Mouse (Mus musculus) mature B cell (primary cell): Measurements from ENCODE around the gene Gpr34.

ENCODE experiments used
- in situ Hi-C: fragments of 300-500 bp; cut with MboI; formaldehyde crosslinking; loops from 2 replicates; pipeline ENCODE4 v1.14.3; 2019

Gpr34 gene

DNA sequence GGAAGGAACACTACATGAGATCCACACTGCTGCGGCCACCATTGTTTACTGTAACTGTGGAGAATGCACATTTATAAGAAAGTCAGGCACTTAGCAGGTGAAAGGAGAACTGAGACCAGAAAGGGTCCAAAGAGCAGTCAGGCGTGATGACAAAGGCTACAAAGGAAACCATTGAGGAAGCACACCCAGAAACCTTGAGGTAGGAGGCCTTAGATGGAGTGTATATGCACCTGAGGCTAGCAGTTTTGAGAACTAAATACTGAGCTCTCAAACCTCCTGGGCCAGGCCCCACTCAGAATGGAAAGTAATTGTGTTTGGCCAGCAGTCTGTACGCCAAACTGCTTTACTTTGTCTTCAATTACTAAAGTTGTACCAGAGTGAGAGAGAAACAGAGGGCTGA is 38.5 kb downstream of the Gpr34 start:
- in situ Hi-C loops = loop anchor here (25.0 kb wide), 2 partner anchors 208 to 433 kb away; partner anchors contain the start of gene Nyx

- in situ Hi-C loops = loop anchor here (25.0 kb wide), 2 partner anchors 211 to 436 kb away; partner anchors contain the start of gene Nyx
These were observed 41.1 kb downstream of the Gpr34 start for GRCm38 (mm10) chrX:13673001-13673400.

GRCm38 (mm10) chrX:13681748-13682147 is 49.9 kb downstream of the Gpr34 start:
- in situ Hi-C loops = no loop called here

DNA sequence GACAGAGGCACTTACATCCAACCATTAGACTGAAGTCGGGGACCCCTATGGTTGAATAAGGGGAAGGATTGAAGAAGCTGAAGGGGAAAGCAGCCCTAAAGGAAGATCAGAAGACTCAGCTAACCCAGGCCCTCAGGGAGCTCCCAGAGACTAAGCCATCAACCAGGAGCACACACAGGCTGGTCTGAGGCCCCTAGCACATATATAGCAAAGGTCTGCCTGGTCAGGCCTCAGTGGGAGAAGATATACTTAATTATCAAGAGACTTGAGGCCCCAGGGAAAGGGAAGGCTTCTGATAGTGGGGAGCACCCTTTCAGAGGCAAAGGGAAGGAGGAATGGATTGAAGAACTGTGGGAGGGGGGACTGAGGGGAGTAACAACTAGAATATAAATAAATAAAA is 54.7 kb downstream of the Gpr34 start:
- in situ Hi-C loops = no loop called here

DNA sequence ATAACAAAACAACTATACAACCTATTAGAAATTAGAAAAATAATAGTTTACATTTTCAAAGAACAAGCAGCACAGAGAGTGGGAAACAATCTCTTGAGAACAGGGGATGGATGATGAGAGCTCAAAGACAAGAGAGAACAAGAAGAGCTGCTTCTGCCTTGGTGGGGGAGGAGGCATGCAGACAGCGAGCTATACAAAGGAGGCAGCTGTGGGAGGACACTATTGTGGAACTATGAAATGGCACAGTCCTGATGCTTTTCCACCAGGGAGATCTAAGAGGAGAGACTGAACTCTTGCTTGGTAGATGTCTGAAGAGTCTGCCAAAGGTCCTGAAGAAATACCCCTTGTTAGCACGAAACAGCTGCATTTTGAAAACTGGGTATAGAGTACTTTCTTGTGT is 56.5 kb downstream of the Gpr34 start:
- in situ Hi-C loops = no loop called here
